Comparison of ENCODE assay signal across 29 mouse cellular contexts in the genomic region with DNA sequence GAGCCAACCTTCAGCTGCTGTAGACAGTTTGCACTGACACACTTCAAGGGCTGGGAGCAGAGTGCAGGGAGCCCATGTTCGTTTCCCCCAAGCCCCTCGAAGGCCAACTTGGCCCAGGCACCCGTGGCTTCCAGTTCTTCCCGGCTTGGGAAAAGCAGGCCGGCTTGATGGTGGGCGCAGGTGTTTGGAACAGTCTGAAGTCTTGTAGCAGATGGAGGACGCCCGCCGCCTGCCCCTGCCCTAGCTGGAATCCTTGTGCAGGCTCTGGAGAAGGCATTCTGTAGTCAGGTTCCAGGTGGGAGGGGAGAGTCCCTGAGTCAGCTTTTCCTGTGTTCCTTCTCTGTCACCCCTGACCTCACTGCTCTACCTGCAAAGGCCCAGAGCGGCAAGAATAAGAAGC. TPM values are rescaled to one million over a fixed set of nuclear protein-coding genes. Genes with fewer than 3 reads are reported as not detected.
DNase-seq lines count a peak whose midpoint lies in the region; ATAC-seq and TF ChIP-seq lines count a peak whose summit lies in the region.
"Had no signal": no experiment of that assay in that cellular context is flagged by ENCODE, and none has a peak within 500 bp of the region (broad histone marks: within the 10 kb centered on the region; RNA-seq: fewer than 3 reads in every experiment).

No protein-coding gene starts in this region.

- no peak overlapping the region for H3K4me3 ChIP-seq in forebrain, embryonic 11.5 days (ENCODE audit: low read depth, low read length)
- no peak overlapping the region for H3K4me3 ChIP-seq in forebrain, embryonic 16.5 days (replicated peaks; ENCODE audit: low read length)
- no peak overlapping the region for H3K4me3 ChIP-seq in layer of hippocampus, adult 2 months
- no peak overlapping the region for H3K4me3 ChIP-seq in liver, embryonic 11.5 days (ENCODE audit: low read depth, low read length)
- H3K4me3 ChIP-seq: embryonic facial prominence, embryonic 13.5 days; heart, embryonic 12.5 days; hindbrain, embryonic 13.5 days; intestine, embryonic 15.5 days; liver, embryonic 13.5 days; lung, embryonic 15.5 days had no signal

- peak; percentile 50 for DNase-seq in forebrain, embryonic 11.5 days (ENCODE audit: low spot score)
- no peak for DNase-seq in layer of hippocampus, adult 2 months (ENCODE audit: low spot score in 2 of 2)
- DNase-seq in layer of hippocampus, adult 11-12 months (ENCODE audit: low spot score) = no peak
- peak; percentile 9 for DNase-seq in brain, embryonic 14.5 days (ENCODE audit: low read depth)
- peak; percentile 48 to 56 for DNase-seq in right cerebral cortex, postnatal 10 days (ENCODE audit: low spot score in 2 of 2)
- DNase-seq in liver, embryonic 11.5 days (ENCODE audit: low spot score) = no peak
- no peak for DNase-seq in gastrocnemius, adult 8-10 months (ENCODE audit: low spot score in 2 of 2)
- DNase-seq: adrenal gland, postnatal 36 days; cerebellum, adult 9-10 months; heart, postnatal 14 days; kidney, adult 9 months; kidney, postnatal 25 days; liver, embryonic 13.5 days; lung, postnatal 4 days; retina, postnatal 1 day had no signal

- WGBS in forebrain, embryonic 11.5 days = 93% methylated on average over 10 of the region's 10 CpGs
- WGBS in forebrain, embryonic 16.5 days = 90% methylated on average over 10 of the region's 10 CpGs
- WGBS in liver, embryonic 11.5 days = 86% methylated on average over 10 of the region's 10 CpGs

- H3K4me2 ChIP-seq in forebrain, embryonic 11.5 days (ENCODE audit: low read depth, low read length, severe bottlenecking) = no peak overlapping the region
- H3K4me2 ChIP-seq in forebrain, embryonic 16.5 days (ENCODE audit: low read length) = no peak overlapping the region
- H3K4me2 ChIP-seq in liver, embryonic 11.5 days = no peak overlapping the region
- H3K4me2 ChIP-seq: embryonic facial prominence, embryonic 13.5 days; heart, embryonic 12.5 days; hindbrain, embryonic 13.5 days; intestine, embryonic 15.5 days; liver, embryonic 13.5 days; lung, embryonic 15.5 days had no signal

- no peaks in the 10 kb centered on the region for H3K4me1 ChIP-seq in forebrain, embryonic 11.5 days (replicated peaks; ENCODE audit: control insufficient read depth, insufficient read depth, low read length)
- no peaks in the 10 kb centered on the region for H3K4me1 ChIP-seq in forebrain, embryonic 16.5 days (replicated peaks; ENCODE audit: control insufficient read depth, insufficient read depth, low read length)
- H3K4me1 ChIP-seq in liver, embryonic 11.5 days (replicated peaks; ENCODE audit: control insufficient read depth, insufficient read depth, low read length) = no peaks in the 10 kb centered on the region
- H3K4me1 ChIP-seq: embryonic facial prominence, embryonic 13.5 days; hindbrain, embryonic 13.5 days; intestine, embryonic 15.5 days had no signal

- H3K27me3 ChIP-seq in forebrain, embryonic 11.5 days (ENCODE audit: control insufficient read depth, insufficient read depth, low read length) = no peaks in the 10 kb centered on the region
- no peaks in the 10 kb centered on the region for H3K27me3 ChIP-seq in forebrain, embryonic 16.5 days (replicated peaks; ENCODE audit: control insufficient read depth, insufficient read depth, low read length)
- no peaks in the 10 kb centered on the region for H3K27me3 ChIP-seq in liver, embryonic 11.5 days (replicated peaks; ENCODE audit: control insufficient read depth, insufficient read depth, low read length)
- H3K27me3 ChIP-seq: embryonic facial prominence, embryonic 13.5 days; heart, embryonic 12.5 days; hindbrain, embryonic 13.5 days; intestine, embryonic 15.5 days; liver, embryonic 13.5 days; lung, embryonic 15.5 days had no signal

- TF ChIP-seq POLR2A in brain, embryonic 14.5 days (IDR thresholded peaks at IDR 0.05; ENCODE audit: borderline replicate concordance, extremely low read depth, insufficient read depth, insufficient read length, poor library complexity, severe bottlenecking) = no peak

- H3K27ac ChIP-seq in forebrain, embryonic 11.5 days (ENCODE audit: low read depth, low read length) = no peak overlapping the region
- H3K27ac ChIP-seq in forebrain, embryonic 16.5 days (ENCODE audit: low read length) = no peak overlapping the region
- 0 out of 2 replicates have a peak overlapping the region, but pooled peaks have one; percentile 2 for H3K27ac ChIP-seq in layer of hippocampus, adult 2 months
- H3K27ac ChIP-seq in liver, embryonic 11.5 days (ENCODE audit: low read depth, low read length) = no peak overlapping the region
- H3K27ac ChIP-seq: embryonic facial prominence, embryonic 13.5 days; hindbrain, embryonic 13.5 days; intestine, embryonic 15.5 days; liver, embryonic 13.5 days; lung, embryonic 15.5 days had no signal

- no peaks in the 10 kb centered on the region for H3K36me3 ChIP-seq in forebrain, embryonic 11.5 days (ENCODE audit: control insufficient read depth, insufficient read depth, low read length)
- H3K36me3 ChIP-seq in forebrain, embryonic 16.5 days (ENCODE audit: control insufficient read depth, insufficient read depth) = peaks cover 15% of the 10 kb centered on the region
- H3K36me3 ChIP-seq in liver, embryonic 11.5 days (ENCODE audit: control insufficient read depth, insufficient read depth, low read length) = peaks cover 24% of the 10 kb centered on the region

- ATAC-seq in forebrain, embryonic 11.5 days (replicated peaks; ENCODE audit: low FRiP score) = no peak
- no peak for ATAC-seq in forebrain, embryonic 16.5 days
- ATAC-seq in liver, embryonic 11.5 days (replicated peaks; ENCODE audit: low FRiP score) = no peak
- ATAC-seq: intestine, embryonic 15.5 days had no signal

- no peak overlapping the region for H3K9ac ChIP-seq in forebrain, embryonic 11.5 days (ENCODE audit: low read length)
- H3K9ac ChIP-seq in forebrain, embryonic 16.5 days (replicated peaks; ENCODE audit: low read depth, low read length) = no peak overlapping the region
- H3K9ac ChIP-seq in liver, embryonic 11.5 days (ENCODE audit: low read depth, low read length) = no peak overlapping the region
- H3K9ac ChIP-seq: embryonic facial prominence, embryonic 13.5 days; heart, embryonic 12.5 days; hindbrain, embryonic 13.5 days; intestine, embryonic 15.5 days; liver, embryonic 13.5 days; lung, embryonic 15.5 days had no signal

- TF ChIP-seq CTCF in layer of hippocampus, adult 2 months (conservative IDR thresholded peaks at IDR 0.05) = no peak
- no peak for TF ChIP-seq CTCF in brain, embryonic 14.5 days (IDR thresholded peaks at IDR 0.05; ENCODE audit: borderline replicate concordance, extremely low read depth, insufficient read depth, insufficient read length)

- no peaks in the 10 kb centered on the region for H3K9me3 ChIP-seq in forebrain, embryonic 11.5 days (ENCODE audit: control insufficient read depth, low read length)
- no peaks in the 10 kb centered on the region for H3K9me3 ChIP-seq in forebrain, embryonic 16.5 days (ENCODE audit: control insufficient read depth, low read length)
- peaks cover 5% of the 10 kb centered on the region; the same call in 1 of the 2 replicates for H3K9me3 ChIP-seq in liver, embryonic 11.5 days (ENCODE audit: control insufficient read depth, low read length)
- H3K9me3 ChIP-seq: embryonic facial prominence, embryonic 13.5 days; hindbrain, embryonic 13.5 days; intestine, embryonic 15.5 days; lung, embryonic 15.5 days had no signal

RNA-seq across cellular contexts. Expression of a gene that starts 16.4 kb away (rescaled TPM):
- not detected in 2 replicates for polyA plus RNA-seq in forebrain, embryonic 11.5 days (2014; fragmentation: Nextera tagmentation; extraction: Ambion mirVana)
- polyA plus RNA-seq in forebrain, embryonic 16.5 days (2015; fragmentation: Nextera tagmentation; extraction: Ambion mirVana) = not detected in 2 replicates
- not detected for total RNA-seq in layer of hippocampus, adult 2 months (2021)
- 0.04 and 0.09 TPM in 2 replicates for polyA plus RNA-seq in brain, embryonic 14.5 days (2012; rRNA removed)
- polyA plus RNA-seq in liver, embryonic 11.5 days (2014; fragmentation: Nextera tagmentation; extraction: Ambion mirVana) = 0.18 TPM in 1 of 2 replicates, not detected in the other
- under 1 TPM in 1 of 4 experiments, not detected in 3; 0.27 TPM for total RNA-seq in gastrocnemius, adult 8-10 months (2022)
- total RNA-seq: adrenal gland, postnatal 36 days; granulocyte monocyte progenitor cell, adult 5-6 weeks; heart, postnatal 14 days had no signal
- polyA plus RNA-seq: embryonic facial prominence, embryonic 13.5 days; frontal cortex, adult 2 months; G1E; heart, embryonic 12.5 days; hindbrain, embryonic 13.5 days; intestine, embryonic 15.5 days; limb, embryonic 11.5 days; lung, embryonic 15.5 days; neural tube, embryonic 11.5 days; stomach, embryonic 14.5 days; urinary bladder, adult 2 months had no signal

RNA-seq across cellular contexts. Expression of a gene that starts 36.1 kb away (rescaled TPM):
- polyA plus RNA-seq in forebrain, embryonic 11.5 days (2014; fragmentation: Nextera tagmentation; extraction: Ambion mirVana) = 0.13 and 0.23 TPM in 2 replicates
- polyA plus RNA-seq in forebrain, embryonic 16.5 days (2015; fragmentation: Nextera tagmentation; extraction: Ambion mirVana) = 0.11 TPM in 2 replicates
- under 1 TPM in 1 of 2 experiments, not detected in 1; 0.15 TPM for total RNA-seq in layer of hippocampus, adult 2 months (2021)
- 0.15 and 0.25 TPM in 2 replicates for polyA plus RNA-seq in brain, embryonic 14.5 days (2012; rRNA removed)
- polyA plus RNA-seq in liver, embryonic 11.5 days (2014; fragmentation: Nextera tagmentation; extraction: Ambion mirVana) = 0.42 and 0.63 TPM in 2 replicates
- total RNA-seq in gastrocnemius, adult 8-10 months (2022) = 1 to 10 TPM in 1 of 4 experiments, under 1 TPM in 2, not detected in 1; 0.56 to 1.3 (median 0.72) TPM
- total RNA-seq: granulocyte monocyte progenitor cell, adult 5-6 weeks; layer of hippocampus, postnatal 14 days had no signal
- polyA plus RNA-seq: stomach, embryonic 14.5 days had no signal

RNA-seq across cellular contexts. Expression of a gene that starts 44.8 kb away (rescaled TPM):
- polyA plus RNA-seq in forebrain, embryonic 11.5 days (2014; fragmentation: Nextera tagmentation; extraction: Ambion mirVana) = 46.6 and 47.0 TPM in 2 replicates
- polyA plus RNA-seq in forebrain, embryonic 16.5 days (2015; fragmentation: Nextera tagmentation; extraction: Ambion mirVana) = 28.5 and 34.5 TPM in 2 replicates
- total RNA-seq in layer of hippocampus, adult 2 months (2021) = 10 to 100 TPM; 45.9 to 47.6 TPM
- 79.9 and 85.0 TPM in 2 replicates for polyA plus RNA-seq in brain, embryonic 14.5 days (2012; rRNA removed)
- 119 and 147 TPM in 2 replicates for polyA plus RNA-seq in liver, embryonic 11.5 days (2014; fragmentation: Nextera tagmentation; extraction: Ambion mirVana)
- total RNA-seq in gastrocnemius, adult 8-10 months (2022) = 100 to 1,000 TPM; 325 to 385 (median 343) TPM

Comparison
In these comparisons a context has a peak if more than half of its experiments do, and no peak if none do; other contexts are left out.
1. DNase-seq: peak in forebrain, embryonic 11.5 days (single experiment), brain, embryonic 14.5 days (single experiment) and right cerebral cortex, postnatal 10 days (2 of 2); none in layer of hippocampus, adult 2 months (0 of 2), layer of hippocampus, adult 11-12 months (single experiment), liver, embryonic 11.5 days (single experiment) and gastrocnemius, adult 8-10 months (0 of 2).